Mouse (Mus musculus) olfactory bulb, adult 2 months (tissue): ENCODE data around the gene Sapcd1.

Source experiments
- CTCF ChIP-seq: fragments of 200-500 bp; IDR thresholded peaks from 2 replicates; pipeline ENCODE4 v1.5.1; 2012; ENCODE audit warnings: low read depth, mild to moderate bottlenecking, low read length, moderate library complexity; ENCODE audit not compliant: insufficient read depth
- POLR2A ChIP-seq: fragments of 200-500 bp; IDR thresholded peaks from 2 replicates; pipeline ENCODE4 v1.6.1; 2012; ENCODE audit warnings: mild to moderate bottlenecking, low read depth, low read length, moderate library complexity; ENCODE audit not compliant: insufficient read depth

DNA sequence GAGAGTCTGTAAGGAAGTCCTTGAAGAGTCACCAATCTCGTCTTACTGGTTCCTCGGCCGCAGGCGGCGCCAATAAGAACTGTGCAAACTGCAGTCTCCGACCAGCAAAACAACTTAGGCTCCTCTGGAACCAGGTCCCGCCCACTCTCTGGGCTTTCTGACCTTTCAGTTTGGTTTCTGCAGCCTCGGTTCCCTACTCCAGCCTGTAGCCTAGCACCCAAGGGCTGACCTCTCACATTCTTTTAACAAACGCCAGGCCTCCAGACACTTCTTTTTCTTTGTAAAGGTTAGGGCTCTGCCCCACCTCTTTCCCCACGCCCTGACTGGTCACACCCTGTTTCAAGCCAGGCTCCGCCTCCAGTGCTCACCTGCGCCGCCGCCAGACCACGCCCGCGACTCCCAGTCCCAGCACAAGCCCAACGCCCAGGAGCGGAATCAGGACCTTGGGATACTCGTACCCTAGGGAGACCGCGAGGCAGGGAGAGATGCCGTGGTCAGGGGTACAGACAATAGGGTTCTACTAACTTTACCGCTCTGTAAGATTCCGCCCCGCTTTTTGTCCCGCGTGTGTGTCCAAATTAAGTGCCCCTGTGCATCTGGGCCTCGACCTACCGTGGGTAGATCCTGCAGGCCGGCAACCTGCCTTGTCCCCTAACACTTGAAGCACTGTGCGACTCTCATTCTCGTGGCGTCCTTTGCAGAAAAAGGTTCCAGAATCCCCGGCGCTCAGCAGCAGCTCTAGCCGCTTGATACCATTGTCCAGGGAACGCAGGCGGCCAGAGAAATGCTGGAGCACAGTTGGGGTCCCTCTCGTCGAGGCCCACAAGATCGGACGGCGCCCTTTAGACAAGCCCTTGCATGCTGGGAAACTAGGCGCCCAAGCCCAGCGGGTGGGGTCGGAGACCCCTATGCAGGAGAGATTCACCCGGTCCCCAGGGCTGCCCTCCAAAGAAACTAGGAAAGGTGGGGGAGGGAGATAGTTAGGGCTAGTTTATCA lies 37.4 kb upstream of the Sapcd1 start, which contains the start of gene Ly6g6c:
- TF ChIP-seq CTCF (no peak), POLR2A (no peak)
